Mouse (Mus musculus) lung, postnatal 0 days (tissue): Measurements from ENCODE around the gene Rdm1. TPM values are rescaled to one million over a fixed set of nuclear protein-coding genes. Genes with fewer than 3 reads are reported as not detected.
A peak's percentile ranks its signal among the peaks of the same experiment; 100 is the strongest.
"Not testable (repeated sequence)": the region's sequence is repeated elsewhere in the genome, so short reads cannot be mapped to it uniquely, and the experiment has no call there.

Source experiments
- ATAC-seq: fragments of 200-750 bp; cut with Nextera tagmentation; 2 replicates; pipeline ENCODE4 v1.8.0; 2017; ENCODE audit warnings: moderate library complexity
- DNase-seq: peaks from one replicate; pipeline ENCODE4 v3.0.0-alpha.2; 2016; ENCODE audit warnings: low spot score
- H3K27ac ChIP-seq: fragments of 300-500 bp; sonication (generic); 2 replicates; pipeline ENCODE4 v1.5.1; 2014; ENCODE audit warnings: antibody characterized with exemption, mild to moderate bottlenecking, low read length, mixed read lengths
- H3K27me3 ChIP-seq: fragments of 300-500 bp; sonication (generic); replicated peaks from 2 replicates; pipeline ENCODE4 v1.6.1; 2014; ENCODE audit warnings: low read length, mixed read lengths; ENCODE audit not compliant: insufficient read depth
- H3K36me3 ChIP-seq: fragments of 300-500 bp; sonication (generic); 2 replicates; pipeline ENCODE4 v1.6.1; 2014; ENCODE audit warnings: low read length, mixed read lengths; ENCODE audit not compliant: insufficient read depth
- H3K4me1 ChIP-seq: fragments of 300-500 bp; sonication (generic); 2 replicates; pipeline ENCODE4 v1.6.1; 2014; ENCODE audit warnings: antibody characterized with exemption, low read depth, low read length, mixed read lengths; ENCODE audit not compliant: insufficient read depth
- H3K4me2 ChIP-seq: fragments of 300-500 bp; sonication (generic); replicated peaks from 2 replicates; pipeline ENCODE4 v1.6.1; 2014; ENCODE audit warnings: low read depth, mild to moderate bottlenecking, low read length, moderate library complexity, mixed read lengths
- H3K4me3 ChIP-seq: fragments of 300-500 bp; sonication (generic); 2 replicates; pipeline ENCODE4 v1.5.1; 2014; ENCODE audit warnings: low read depth, low read length
- H3K9ac ChIP-seq: fragments of 300-500 bp; sonication (generic); replicated peaks from 2 replicates; pipeline ENCODE4 v1.6.1; 2014; ENCODE audit warnings: low read depth, mild to moderate bottlenecking
- H3K9me3 ChIP-seq: fragments of 300-500 bp; sonication (generic); 2 replicates; pipeline ENCODE4 v1.6.1; 2016; ENCODE audit warnings: low read length, mixed read lengths
- CTCF ChIP-seq: IDR thresholded peaks from 2 replicates; pipeline ENCODE4 v1.5.1; 2016; ENCODE audit warnings: antibody characterized with exemption, mild to moderate bottlenecking
- EP300 ChIP-seq: IDR thresholded peaks from 2 replicates; pipeline ENCODE4 v1.6.1; 2016; ENCODE audit warnings: antibody characterized with exemption, mild to moderate bottlenecking, control low read depth
- WGBS: fragments of 180-500 bp; shearing (Covaris S2); extraction: QIAGEN DNeasy Blood & Tissue Kit; methylation state at CpG from one replicate; pipeline ENCODE4 v1.1.7; 2014; 5-methylcytosine and 5-hydroxymethylcytosine counted together
- polyA plus RNA-seq: library from polyadenylated mRNA; unstranded; fragments of >200 nt; fragmentation: Nextera tagmentation; extraction: Ambion mirVana; gene quantifications from 2 replicates; pipeline ENCODE4 v1.2.1, GENCODE M21; 2015

Rdm1 gene
- polyA plus RNA-seq, 1 experiment from 2014 or later: 20.1 TPM

- ATAC-seq: no peak
- no peak overlapping the region for H3K9ac ChIP-seq
- no peak overlapping the region for H3K4me2 ChIP-seq
- H3K9me3 ChIP-seq: no peaks in the 10 kb centered on the region
- H3K27ac ChIP-seq: no peak overlapping the region
- H3K36me3 ChIP-seq: no peaks in the 10 kb centered on the region
- H3K27me3 ChIP-seq: no peaks in the 10 kb centered on the region
- H3K4me3 ChIP-seq: no peak overlapping the region
- DNase-seq: peak; percentile 57
- no peak for TF ChIP-seq CTCF
- TF ChIP-seq EP300: no peak
- WGBS: 39% methylated on average over 5 of the region's 5 CpGs
- no peaks in the 10 kb centered on the region for H3K4me1 ChIP-seq
Observed at GRCm38 (mm10) chr11:101642931-101643330, 15.9 kb downstream of the Rdm1 start.

GRCm38 (mm10) chr11:101644591-101644990 is 17.6 kb downstream of the Rdm1 start:
- Histone ChIP-seq H3K9me3 (no peaks in the 10 kb centered on the region), H3K27ac (no peak overlapping the region), H3K27me3 (no peaks in the 10 kb centered on the region), H3K4me3 (no peak overlapping the region), H3K4me2 (no peak overlapping the region), H3K4me1 (no peaks in the 10 kb centered on the region), H3K36me3 (no peaks in the 10 kb centered on the region), H3K9ac (no peak overlapping the region)
- no peak for ATAC-seq
- 46% methylated on average over 3 of the region's 3 CpGs for WGBS
- no peak for DNase-seq
- TF ChIP-seq CTCF (no peak), EP300 (no peak)

- not testable (repeated sequence) for ATAC-seq, H3K27me3 ChIP-seq, H3K27ac ChIP-seq, H3K4me3 ChIP-seq, H3K36me3 ChIP-seq, DNase-seq, H3K9ac ChIP-seq, H3K4me1 ChIP-seq, H3K9me3 ChIP-seq, H3K4me2 ChIP-seq
- 0% methylated on average over 4 of the region's 4 CpGs for WGBS
Observed at GRCm38 (mm10) chr11:101645043-101645410, 18.0 kb downstream of the Rdm1 start.

- H3K4me1 ChIP-seq, H3K9me3 ChIP-seq, H3K36me3 ChIP-seq, H3K27me3 ChIP-seq: not testable (repeated sequence)
- H3K27ac ChIP-seq: peak overlapping the region; percentile 85
- H3K4me3 ChIP-seq: peak overlapping the region; percentile 20; the same call in 1 of the 2 replicates
- ATAC-seq: peak; percentile 77
- whole genome bisulfite sequencing: 1% methylated on average over 41 of the region's 56 CpGs
- 0 out of 2 replicates have a peak, but pooled peaks have one; percentile 37 for TF ChIP-seq EP300
- H3K4me2 ChIP-seq: peak overlapping the region; percentile 47
- peak overlapping the region; percentile 69 for H3K9ac ChIP-seq
- DNase-seq: peak; percentile 77
Observed at GRCm38 (mm10) chr11:101645411-101646282, 18.7 kb downstream of the Rdm1 start.

GRCm38 (mm10) chr11:101646283-101646794 is 19.3 kb downstream of the Rdm1 start:
- not testable (repeated sequence) for H3K4me1 ChIP-seq, H3K27me3 ChIP-seq, ATAC-seq, H3K9me3 ChIP-seq, H3K36me3 ChIP-seq, DNase-seq
- WGBS: 7% methylated on average over 13 of the region's 16 CpGs
- peak overlapping the region; percentile 47 for H3K4me2 ChIP-seq
- H3K4me3 ChIP-seq: peak overlapping the region; percentile 20; the same call in 1 of the 2 replicates
- H3K9ac ChIP-seq: peak overlapping the region; percentile 69
- H3K27ac ChIP-seq: peak overlapping the region; percentile 85

GRCm38 (mm10) chr11:101647093-101647492 is 20.1 kb downstream of the Rdm1 start:
- not testable (repeated sequence) for H3K4me1 ChIP-seq, ATAC-seq, DNase-seq, H3K9ac ChIP-seq, H3K4me3 ChIP-seq, H3K27me3 ChIP-seq, H3K36me3 ChIP-seq, H3K9me3 ChIP-seq, H3K27ac ChIP-seq, H3K4me2 ChIP-seq
- 92% methylated on average over 10 of the region's 10 CpGs for WGBS
